Mouse (Mus musculus): ENCODE measurements around the gene Olfr725. TPM values are rescaled to one million over a fixed set of nuclear protein-coding genes. Genes with fewer than 3 reads are reported as not detected.

The Olfr725 gene
- polyA plus RNA-seq, 1 experiment from 2014 or later, result not detected

Other genes starting within 250 kb of the Olfr725 start
- not detected in 2 replicates for gene Olfr722, start 138.4 kb downstream of the Olfr725 start, polyA plus RNA-seq (2014; fragmentation: Nextera tagmentation; extraction: Ambion mirVana)
- not detected in 2 replicates for gene Olfr723, start 108.6 kb downstream of the Olfr725 start, polyA plus RNA-seq (2014; fragmentation: Nextera tagmentation; extraction: Ambion mirVana)
- not detected in 2 replicates for gene Olfr724, start 77.1 kb downstream of the Olfr725 start, polyA plus RNA-seq (2014; fragmentation: Nextera tagmentation; extraction: Ambion mirVana)
- gene Olfr726, start 50.6 kb upstream of the Olfr725 start, polyA plus RNA-seq (2014; fragmentation: Nextera tagmentation; extraction: Ambion mirVana), result not detected in 2 replicates
- gene Olfr727, start 82.8 kb upstream of the Olfr725 start, polyA plus RNA-seq (2014; fragmentation: Nextera tagmentation; extraction: Ambion mirVana), result not detected in 2 replicates
- not detected in 2 replicates for gene Olfr728, start 102.3 kb upstream of the Olfr725 start, polyA plus RNA-seq (2014; fragmentation: Nextera tagmentation; extraction: Ambion mirVana)
- not detected in 2 replicates for gene Olfr729, start 112.5 kb upstream of the Olfr725 start, polyA plus RNA-seq (2014; fragmentation: Nextera tagmentation; extraction: Ambion mirVana)
- gene Olfr730, start 147.8 kb upstream of the Olfr725 start, polyA plus RNA-seq (2014; fragmentation: Nextera tagmentation; extraction: Ambion mirVana), result not detected in 2 replicates
- not detected in 2 replicates for gene Olfr731, start 201.5 kb upstream of the Olfr725 start, polyA plus RNA-seq (2014; fragmentation: Nextera tagmentation; extraction: Ambion mirVana)
- gene Olfr732, start 243.8 kb upstream of the Olfr725 start, polyA plus RNA-seq (2014; fragmentation: Nextera tagmentation; extraction: Ambion mirVana), result not detected in 2 replicates

Measured in intestine, embryonic 14.5 days (tissue).